Mouse (Mus musculus) gastrocnemius, postnatal 36 days (tissue): ENCODE measurements at regions not wholly inside any gene's neighbourhood (a gene's known extent, or its start where the extent isn't known, plus 50 kb on each side); places are given as distances from the start of the nearest gene placed in this dataset.

ENCODE experiments used
- DNase-seq, 2 experiments: peaks; one replicate each; pipeline ENCODE4 v3.0.0; 2022
- intact Hi-C: fragments of 180-260 bp; cut with DNase I; formaldehyde crosslinking; loops from one replicate; pipeline ENCODE4 v1.15.1; 2025

DNA sequence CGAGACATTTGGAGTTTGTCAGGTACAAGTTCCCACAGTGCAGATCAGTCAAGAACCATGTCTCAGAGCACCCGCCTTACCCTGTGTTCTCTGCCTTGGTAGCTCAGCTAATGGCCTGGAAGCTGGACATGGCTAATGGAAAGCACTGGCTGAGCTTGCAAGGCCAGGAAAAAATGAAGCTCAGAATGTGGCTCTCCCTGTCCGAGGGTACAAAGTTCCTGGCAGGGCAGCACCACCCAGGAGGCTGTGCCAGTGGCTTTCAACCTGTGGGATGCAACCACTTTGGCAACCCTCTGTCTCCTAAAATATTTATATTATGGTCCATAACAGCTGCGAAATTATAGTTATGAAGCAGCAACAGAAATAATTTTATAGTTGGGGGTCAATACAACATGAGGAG is 354.6 kb upstream of the Arid1b start:
- intact Hi-C loops = no loop called here
- no peak for DNase-seq

GRCm38 (mm10) chr17:4640555-4640954 is 353.6 kb upstream of the Arid1b start:
- peak; percentile 44 to 58 for DNase-seq
- intact Hi-C loops = no loop called here

DNA sequence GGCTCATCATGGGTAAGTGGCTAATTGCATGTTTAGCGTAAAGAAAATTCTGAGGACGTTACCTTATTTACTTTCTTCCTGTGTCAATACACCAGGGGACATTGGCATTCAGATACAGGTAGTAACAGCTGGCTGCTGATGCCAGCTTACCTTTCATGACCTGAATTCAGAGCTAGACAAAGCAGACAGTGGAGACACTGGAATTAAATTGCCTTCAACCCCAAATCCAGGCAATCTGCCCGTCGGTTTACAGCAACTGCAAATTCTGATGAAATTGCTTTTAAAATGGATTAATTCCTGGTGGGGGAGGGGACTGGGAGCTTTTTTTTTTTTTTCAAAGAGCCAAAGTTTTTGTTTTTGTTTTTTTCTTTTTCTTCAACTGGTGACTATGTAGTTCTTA is 353.0 kb upstream of the Arid1b start:
- intact Hi-C loops = no loop called here
- peak in 1 of 2 experiments; percentile 16 for DNase-seq

DNA sequence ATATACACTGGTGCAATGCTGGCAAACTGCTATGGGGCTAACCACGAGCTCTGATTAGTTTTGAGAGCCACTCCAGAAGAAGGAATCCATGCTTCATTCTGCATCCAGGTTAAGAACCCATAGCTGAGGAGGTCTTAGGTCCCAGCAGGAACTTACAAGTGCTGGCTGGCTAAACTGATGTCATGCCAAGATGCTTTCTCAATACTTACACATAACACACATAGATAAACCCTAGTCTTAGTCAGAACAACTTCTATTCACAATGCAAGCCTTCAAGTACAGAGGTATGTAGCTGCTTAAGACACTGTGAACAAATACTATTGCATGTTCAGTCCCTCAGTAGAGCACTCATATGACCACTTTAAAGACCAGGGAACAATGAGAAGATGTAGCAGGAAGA is 352.1 kb upstream of the Arid1b start:
- intact Hi-C loops = no loop called here
- no peak for DNase-seq

DNA sequence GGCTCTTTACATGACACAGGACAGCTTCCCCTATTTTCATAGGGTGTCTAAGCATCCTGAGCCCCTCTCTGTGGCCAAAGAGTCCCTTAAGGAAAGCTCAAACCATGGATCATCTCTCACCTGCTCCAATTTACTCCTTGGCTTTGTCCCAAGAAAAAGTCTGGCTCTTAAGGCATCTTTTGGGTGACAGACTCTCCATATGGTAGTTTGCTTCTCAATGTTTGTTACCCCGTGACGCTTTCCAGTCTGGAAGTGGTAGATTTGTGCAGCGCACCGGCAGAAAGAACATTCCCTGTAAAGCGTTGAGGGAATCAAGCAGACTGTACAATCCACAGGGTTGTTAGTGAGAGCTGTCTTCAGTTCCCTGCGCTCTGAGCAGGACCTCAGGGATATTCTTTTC is 350.8 kb upstream of the Arid1b start:
- no peak for DNase-seq
- intact Hi-C loops = no loop called here

DNA sequence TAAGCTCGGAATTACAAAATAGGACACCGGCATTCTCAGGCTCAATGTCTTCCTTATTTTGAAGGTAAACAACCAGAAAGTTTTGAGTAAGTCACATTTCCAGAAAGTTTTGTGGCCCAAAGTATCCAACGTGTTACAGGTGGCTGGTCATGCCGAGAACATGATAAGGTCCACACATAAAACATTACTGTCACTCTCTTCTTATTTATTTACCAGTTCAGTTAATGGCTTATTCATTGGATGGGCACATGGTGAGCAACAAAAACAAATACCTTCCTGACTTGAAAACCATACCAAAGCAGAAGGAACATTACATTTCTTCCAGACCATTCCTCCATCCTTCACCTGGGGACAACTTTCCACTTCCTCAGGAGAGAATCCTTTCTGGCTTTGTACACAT is 345.5 kb upstream of the Arid1b start:
- DNase-seq = no peak
- intact Hi-C loops = no loop called here

DNA sequence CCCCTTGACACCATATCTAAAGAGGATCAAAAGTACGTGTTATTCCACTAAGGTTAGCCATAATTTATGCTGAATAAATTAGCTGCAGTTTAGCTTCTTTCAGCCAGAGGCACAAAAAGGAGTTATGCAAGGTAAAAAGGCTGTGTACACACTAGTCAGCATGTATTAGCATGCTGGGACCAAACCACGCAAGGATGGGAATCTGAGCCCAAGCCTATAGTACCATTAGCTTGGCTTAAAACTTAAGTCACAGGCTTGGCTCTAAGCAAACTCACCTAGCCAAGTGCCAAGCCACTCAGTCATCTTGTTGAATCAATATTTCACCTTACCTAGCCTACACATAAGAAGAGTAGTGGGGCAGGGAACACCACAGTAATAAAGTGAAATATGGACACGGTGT is 339.9 kb upstream of the Arid1b start:
- intact Hi-C loops = no loop called here
- DNase-seq = no peak

GRCm38 (mm10) chr17:4661996-4662395 is 332.1 kb upstream of the Arid1b start:
- intact Hi-C loops = no loop called here
- DNase-seq = no peak

DNA sequence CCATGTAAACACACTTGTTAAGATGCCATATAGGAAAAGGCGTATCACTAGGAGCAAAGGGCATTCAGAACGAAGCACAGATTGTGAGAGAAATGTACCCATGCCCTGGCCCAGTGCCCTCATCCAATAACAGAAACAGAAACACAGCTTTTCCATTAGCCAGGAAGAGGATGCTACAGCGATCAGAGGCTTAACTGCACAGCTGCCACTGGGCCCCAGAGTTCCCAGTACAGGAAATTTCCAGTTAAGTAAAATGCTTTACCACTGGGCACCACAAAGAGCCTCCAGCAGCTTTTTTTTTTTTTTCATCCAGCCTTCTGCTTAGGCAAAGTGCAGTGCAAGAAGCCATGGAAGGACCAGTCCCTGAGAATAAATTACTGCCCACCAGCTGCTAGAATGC is 325.6 kb upstream of the Arid1b start:
- intact Hi-C loops = no loop called here
- no peak for DNase-seq

GRCm38 (mm10) chr17:4673271-4673670 is 320.9 kb upstream of the Arid1b start:
- intact Hi-C loops = no loop called here
- DNase-seq = no peak

GRCm38 (mm10) chr17:4706421-4706820 is 287.7 kb upstream of the Arid1b start:
- no peak for DNase-seq
- intact Hi-C loops = no loop called here

- intact Hi-C loops = no loop called here
- no peak for DNase-seq
Measured at GRCm38 (mm10) chr17:4721061-4721460, 273.1 kb upstream of the Arid1b start.

- intact Hi-C loops = no loop called here
- DNase-seq = no peak
Measured at GRCm38 (mm10) chr17:4724031-4724430, 270.1 kb upstream of the Arid1b start.

- DNase-seq = no peak
- intact Hi-C loops = no loop called here
Measured at GRCm38 (mm10) chr17:4726331-4726741, 267.8 kb upstream of the Arid1b start.

- intact Hi-C loops = no loop called here
- DNase-seq = peak in 1 of 2 experiments; percentile 27
Measured at GRCm38 (mm10) chr17:4734412-4734881, 259.7 kb upstream of the Arid1b start.

GRCm38 (mm10) chr17:4735185-4735584 is 258.9 kb upstream of the Arid1b start:
- peak in 1 of 2 experiments; percentile 26 for DNase-seq
- intact Hi-C loops = no loop called here

DNA sequence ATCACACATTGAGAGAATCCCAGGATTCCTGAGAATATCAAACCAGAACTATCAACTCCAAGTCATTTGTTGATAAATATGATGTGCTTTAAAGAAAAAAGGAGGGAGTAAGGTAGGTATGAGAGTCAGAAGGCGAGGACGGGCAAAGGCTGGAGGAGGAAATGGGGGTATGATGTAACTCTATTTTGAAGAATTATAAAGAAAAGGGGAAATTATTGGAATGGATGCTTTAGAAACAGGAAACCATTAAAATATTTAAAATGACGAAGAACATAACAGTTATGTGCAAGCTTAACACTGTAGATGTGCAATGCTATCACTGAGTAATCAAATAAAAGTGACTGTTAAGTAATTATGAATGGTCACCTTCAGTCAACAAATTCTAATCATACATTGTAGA is 257.4 kb upstream of the Arid1b start:
- intact Hi-C loops = no loop called here
- no peak for DNase-seq

DNA sequence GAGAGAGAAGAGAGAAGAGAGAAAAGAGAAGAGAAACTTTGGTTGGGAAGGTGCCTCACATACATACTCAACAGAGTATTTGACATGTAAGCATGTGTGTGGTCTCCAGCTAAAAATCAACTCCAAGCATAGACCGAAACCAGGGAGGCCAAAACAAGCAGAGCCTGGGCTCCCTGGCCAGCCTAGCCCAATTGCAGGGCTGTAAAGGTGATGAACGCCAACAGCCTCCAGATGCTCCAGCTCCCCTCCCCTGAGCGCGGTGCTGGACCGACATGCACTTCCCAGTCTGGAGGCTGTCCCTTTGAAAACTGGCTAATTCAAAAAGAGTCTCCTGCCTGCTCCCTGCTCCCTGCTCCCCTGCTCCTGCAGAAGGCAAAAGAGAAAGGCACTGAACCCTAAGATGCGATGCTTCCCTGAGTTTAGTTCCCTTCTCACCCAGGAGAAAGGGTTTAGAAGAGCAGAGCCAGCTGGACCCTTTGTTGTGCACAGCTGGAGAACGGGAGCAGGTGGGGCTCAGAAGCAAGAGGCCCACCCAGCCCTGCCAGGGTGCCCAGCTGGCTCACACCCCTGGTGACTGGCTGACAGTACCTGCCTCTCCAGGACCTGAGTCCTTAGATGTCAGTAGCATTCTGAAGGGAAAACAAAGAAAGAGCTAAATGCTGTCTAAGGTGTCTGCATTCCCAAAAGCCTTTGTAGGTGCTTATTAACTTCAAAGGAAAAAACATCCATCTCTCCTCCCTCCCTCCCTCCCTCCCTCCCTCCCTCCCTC is 255.2 kb upstream of the Arid1b start:
- intact Hi-C loops = no loop called here
- DNase-seq = no peak

GRCm38 (mm10) chr17:4740784-4741183 is 253.3 kb upstream of the Arid1b start:
- intact Hi-C loops = no loop called here
- no peak for DNase-seq

DNA sequence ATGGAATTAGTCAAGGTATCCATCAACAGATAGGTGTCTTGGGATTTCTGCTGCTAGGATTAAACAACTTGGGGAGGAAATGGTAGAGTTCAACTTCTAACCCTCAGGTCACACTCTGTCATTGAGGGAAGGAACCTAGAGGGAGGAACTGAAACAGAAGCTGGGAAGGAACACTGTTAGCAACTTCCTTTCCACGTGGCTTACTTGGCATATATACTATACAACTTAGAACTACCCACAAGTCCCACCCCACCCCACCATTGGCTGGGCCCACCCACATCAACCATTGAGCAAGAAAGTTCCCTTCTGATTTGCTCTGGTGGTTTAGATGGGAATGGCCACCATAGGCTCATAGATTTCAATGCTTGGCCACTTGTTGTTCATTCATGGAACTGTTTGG is 251.8 kb upstream of the Arid1b start:
- intact Hi-C loops = no loop called here
- no peak for DNase-seq

GRCm38 (mm10) chr17:4762956-4763355 is 231.2 kb upstream of the Arid1b start:
- no peak for DNase-seq
- intact Hi-C loops = no loop called here

DNA sequence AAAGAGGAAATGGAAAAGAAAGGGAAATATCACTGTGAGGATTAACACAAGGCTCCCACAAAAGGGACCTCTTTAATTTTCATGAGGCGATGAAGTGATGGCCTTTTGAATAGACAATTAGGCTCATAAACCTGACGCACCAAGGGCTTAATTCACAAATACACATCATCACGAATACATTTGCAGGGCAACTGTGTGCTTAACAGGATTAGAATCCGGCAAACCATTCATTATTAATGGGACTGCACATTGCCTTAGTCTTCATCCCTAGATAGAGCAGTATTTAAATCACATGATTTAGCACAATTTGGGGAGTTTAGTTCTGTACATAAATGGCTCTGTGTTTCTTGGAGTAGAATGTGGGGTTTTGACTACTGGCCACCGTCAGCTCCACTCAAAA is 228.4 kb upstream of the Arid1b start:
- DNase-seq = no peak
- intact Hi-C loops = no loop called here
